Mouse (Mus musculus): ENCODE results near the gene Ccin.

The Ccin gene

DNA sequence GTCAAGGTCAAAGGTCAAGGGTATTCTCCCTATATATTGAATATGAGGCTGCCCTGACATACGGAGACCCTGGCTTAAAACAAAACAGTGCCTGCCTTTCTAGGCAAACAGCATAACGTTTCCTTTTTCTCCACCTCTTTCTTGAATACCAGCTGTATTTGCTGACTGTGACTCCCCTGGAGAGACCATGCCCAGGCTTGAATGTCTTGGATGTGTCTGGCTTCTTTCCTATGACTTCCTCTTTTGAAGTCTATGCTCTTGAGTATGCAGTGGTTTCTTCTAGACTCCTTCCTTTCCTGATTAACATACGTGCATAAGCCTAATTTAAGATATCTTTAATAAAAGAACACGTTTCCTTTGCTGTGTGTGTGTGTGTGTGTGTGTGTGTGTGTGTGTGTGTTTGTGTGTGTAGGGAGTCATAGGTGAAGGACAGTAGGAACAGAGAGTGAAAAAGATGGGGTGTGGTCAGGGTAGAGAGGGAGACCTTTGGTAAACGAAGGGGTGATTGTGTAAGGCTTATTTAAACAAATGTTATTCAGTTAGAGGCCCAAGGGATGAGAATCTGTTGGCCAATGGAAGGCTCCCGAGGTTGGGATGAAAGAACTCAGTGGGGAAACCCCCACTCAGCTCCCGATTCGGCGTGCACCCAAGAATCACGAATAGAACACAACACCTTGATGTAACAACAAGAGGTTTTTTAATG, 8.2 kb upstream of the Ccin start:
- DNase-seq: no peak

DNA sequence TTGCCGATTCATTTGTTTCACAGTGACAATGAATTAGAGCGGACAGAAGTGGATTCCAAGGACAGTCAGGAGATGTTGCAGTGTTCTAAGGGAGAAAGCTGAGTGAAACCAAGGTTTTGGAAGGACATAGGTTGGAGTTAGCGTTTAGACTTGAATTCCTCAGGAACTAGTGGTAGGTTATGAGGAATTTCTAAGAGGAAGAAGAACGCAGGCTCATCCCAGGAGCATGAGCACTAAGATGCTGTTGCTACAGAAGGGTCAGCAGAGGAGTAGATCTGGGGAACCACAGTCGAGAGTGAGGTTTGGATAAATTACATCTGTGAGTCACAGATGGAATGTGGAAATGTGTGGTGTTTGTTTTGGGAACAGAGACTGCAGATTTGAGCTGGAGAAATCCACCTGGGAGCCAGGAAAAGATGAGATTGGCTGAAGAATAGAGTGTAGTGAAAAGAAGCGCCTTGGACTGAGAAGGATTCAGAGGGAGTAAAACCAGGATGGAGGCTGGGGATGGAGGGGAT, 7.0 kb upstream of the Ccin start:
- DNase-seq: no peak

DNA sequence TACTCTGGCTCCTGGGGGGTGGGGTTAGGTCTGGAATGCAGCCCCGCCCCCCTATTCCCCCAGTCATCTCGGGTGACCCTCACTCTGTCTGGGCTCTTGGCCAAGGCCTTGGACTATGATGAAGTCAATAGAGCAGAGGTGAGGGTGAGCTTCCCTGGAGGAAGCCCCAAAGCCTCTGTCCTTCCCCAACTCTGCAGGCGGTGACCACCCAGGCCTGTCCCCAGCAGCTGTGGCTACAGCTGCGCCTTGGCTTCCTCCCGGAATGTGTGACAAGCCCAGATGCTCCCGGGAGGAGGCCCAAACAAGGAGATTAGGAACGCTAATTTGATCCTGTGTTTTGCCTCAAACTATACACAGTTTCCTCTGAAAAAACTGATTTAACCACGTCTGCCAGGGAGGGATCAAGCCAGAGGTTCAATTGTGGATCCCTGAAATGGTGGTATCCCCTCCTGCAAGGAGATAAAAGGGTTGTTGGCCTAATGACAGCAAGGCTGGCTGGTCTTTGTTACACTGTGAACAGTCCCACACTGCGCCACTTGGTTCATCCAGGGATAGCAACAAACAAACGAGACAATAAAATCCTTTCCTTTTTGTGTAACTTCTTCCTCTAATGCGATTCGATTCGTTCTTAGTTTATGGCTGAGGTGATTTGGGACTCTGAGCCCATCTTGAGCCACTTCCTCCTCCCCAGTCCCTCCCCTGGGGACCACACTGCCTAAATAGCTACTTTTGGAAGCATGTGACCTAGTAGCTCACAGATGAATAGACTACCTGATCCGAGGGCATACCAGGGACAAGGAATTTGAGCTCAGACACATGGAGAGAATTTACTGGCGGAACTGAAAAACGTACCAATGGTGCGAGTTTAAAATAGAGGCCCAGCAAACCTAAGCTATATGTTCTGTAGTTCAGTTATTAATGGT, 4.5 kb upstream of the Ccin start:
- no peak for DNase-seq

DNA sequence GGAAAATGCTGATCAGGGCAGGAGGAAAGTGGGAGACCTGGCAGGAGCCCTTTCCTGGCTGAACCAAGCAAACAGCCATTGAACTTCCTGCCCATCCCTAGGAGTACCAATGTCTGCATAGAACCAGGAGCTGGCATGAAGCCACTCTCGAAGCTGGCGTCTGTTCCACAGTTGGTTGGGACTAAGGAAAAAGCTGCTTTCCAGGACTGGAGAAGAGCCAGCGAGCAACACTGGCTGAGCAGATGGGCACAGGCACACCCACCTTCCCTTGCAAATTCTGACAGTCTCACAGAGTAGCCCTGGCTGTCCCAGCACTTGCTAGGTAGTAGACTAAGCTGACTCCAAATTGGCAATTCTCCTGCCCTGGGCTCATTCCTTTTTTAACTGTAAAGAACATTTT, 3.5 kb upstream of the Ccin start:
- DNase-seq: peak; percentile 90

DNA sequence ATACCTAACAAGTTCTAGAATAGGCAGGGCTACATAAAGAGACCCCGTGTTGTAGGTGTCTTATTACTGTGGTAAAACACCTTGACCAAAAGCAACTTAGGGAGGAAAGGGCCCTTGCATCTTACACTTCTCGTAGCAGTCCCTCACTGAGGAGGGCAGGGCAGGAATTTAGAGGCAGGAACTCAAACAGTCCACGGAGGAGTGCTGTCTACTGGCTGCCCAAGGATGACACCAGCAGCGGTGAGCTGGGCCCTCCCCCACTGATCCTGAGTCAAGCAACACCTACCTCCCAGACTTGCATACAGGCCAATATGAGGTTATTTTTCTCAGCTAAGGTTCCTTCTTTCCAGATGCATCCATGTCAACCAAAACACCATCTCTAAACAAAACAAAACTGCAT, 3.0 kb upstream of the Ccin start:
- DNase-seq: no peak

DNA sequence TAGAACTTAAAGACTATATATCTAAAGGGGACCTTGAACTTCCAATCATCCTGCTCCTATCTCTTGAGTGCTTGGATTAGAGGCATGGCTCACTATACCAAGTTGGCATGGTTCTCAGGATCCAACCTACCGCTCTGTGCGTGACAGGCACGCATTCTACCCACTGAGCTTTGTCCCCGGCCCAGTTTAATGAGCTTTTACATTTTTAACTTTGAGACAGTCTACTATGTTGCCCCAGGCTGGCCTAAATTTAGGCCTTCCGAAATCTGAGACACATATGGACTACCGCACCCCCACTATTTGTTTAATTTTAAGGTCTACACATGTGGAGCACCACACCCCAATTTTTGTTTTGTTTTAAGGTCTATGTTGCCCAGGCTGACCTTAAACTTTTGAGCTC, 2.4 kb upstream of the Ccin start:
- DNase-seq: no peak

DNA sequence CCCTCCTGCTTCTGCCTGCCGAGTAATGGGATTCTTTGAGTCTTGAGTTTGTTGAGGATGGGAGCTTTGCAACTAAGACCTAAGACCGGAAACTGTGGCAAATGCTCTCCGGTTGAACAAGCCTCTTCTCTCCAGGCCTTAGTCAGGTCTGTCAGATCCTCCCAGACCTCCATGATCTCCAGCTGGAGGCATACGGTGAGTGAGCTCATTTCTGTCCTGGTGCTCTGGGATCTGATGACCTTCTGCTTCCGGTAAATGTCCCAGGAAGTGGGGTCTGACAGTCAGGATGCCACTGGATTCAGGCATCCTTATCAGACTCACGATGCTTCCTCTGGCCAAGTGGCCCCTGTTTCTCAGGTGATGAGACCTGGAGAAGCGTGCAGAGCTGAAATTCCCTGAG, 2.0 kb upstream of the Ccin start:
- no peak for DNase-seq

DNA sequence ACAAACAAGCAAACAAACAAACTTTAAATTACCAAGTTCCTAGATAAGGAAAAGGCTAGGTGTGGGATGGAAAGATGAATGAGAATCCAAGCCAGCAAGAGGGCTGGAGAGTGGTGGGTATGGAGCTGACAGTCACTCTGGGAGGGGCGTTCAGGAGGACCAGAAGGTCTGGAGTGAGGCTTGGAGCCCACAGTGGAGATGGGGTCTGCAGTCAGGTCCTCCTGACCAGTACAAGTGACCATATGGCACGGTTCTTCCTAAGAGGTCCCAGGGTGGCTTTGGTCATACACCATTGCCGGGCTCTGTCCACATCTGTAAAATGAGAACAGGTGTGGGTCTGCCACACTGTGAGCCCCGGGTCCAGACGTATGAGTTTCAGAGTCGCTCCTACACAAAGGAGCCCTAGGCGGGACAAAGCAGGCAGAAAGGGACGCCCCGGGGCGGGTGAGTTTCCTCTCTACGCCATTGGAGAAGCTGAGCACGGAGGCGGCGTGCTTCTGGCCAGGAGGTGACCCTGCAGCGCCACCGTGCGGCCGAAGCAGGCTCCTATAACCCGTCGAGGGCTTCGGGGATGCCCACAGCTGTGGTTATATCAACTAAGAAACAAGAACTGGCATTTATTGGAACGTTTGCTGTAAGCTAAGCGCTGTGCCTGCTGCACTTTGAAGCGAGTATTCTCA, 1.1 kb upstream of the Ccin start:
- peak; percentile 89 for DNase-seq

DNA sequence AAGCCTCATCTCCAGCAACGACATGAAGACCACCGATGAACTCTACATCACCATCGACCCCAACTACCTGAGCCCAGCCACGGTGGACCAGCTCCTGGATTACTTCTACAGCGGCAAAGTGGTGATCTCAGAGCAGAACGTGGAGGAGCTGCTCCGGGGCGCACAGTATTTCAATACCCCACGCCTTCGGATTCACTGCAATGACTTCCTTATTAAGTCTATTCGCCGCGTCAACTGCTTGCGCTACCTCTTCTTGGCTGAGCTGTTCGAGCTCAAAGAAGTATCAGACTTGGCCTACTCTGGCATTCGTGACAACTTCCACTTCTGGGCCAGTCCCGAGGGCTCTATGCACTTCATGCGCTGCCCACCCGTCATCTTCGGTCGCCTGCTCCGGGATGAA, 473 bp downstream of the Ccin start:
- DNase-seq: no peak

DNA sequence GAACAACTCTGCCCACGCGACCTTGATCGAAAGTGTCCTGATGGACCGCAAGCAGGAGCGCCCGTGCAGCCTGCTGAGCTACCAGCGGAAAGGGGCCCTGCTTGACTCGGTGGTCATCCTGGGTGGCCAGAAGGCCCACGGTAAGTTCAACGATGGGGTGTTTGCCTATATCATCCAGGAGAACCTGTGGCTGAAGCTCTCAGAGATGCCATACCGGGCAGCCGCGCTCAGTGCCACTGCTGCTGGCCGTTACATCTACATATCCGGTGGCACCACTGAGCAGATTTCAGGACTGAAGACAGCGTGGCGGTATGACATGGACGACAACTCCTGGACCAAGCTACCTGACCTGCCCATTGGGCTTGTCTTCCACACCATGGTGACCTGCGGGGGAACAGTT, 1.0 kb downstream of the Ccin start:
- DNase-seq: no peak

DNA sequence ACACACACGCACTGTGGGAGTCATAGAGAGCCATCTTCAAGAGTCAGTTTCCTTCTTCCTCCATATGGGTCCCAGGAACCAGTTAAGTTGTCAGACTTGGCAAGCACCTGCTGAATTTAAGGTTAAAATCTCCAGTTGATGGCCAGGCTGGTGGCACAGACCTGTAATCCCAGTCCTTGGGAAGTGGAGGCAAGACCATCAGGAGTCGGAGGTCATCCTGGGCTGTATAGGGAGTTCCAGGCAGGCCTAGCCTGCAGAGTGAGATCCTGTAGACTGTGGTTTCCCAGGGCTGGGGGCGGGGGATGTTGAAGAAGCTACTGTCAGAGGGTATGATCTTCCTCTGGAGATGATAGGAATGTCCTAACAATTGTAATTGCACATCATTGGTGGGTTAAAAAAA, 5.7 kb downstream of the Ccin start:
- no peak for DNase-seq

DNA sequence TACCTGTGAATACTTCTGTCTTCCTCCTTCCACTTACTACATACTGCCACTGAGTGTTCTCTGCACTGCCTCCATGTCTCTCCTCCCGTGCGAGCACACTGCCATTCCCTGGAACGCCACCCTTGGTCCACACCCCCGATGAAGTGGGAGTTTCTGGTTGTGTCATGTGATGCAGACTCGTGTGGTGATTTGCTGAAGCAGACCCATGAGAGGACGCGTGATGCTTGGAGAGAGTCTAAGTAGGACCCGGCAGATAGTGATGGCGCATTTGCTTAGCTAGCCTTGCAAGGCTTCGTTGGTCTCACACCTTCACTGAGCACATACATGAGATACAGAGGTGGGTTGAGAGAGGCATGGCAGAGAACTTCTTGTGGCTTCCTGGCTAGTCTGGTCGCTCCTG, 9.8 kb downstream of the Ccin start:
- DNase-seq: no peak

DNA sequence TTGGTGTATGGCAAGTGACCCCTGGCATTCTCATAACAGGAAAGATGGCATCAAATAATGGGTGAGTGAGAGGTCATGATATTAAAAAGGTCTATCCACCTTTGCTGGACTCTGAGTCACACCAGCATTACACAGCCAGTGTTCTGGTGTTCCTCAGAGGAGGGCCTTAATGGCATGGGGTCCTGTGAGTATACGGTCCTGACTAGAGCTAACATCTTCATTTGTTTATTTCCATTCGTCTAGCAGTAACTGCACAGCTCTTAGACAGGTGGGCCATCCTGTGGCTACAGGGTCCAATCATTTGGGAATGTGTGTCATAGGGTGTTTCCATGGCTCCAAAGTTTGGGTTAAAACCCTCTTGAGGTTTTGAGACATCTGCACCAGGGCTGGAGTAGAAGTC, 11.1 kb downstream of the Ccin start:
- no peak for DNase-seq

DNA sequence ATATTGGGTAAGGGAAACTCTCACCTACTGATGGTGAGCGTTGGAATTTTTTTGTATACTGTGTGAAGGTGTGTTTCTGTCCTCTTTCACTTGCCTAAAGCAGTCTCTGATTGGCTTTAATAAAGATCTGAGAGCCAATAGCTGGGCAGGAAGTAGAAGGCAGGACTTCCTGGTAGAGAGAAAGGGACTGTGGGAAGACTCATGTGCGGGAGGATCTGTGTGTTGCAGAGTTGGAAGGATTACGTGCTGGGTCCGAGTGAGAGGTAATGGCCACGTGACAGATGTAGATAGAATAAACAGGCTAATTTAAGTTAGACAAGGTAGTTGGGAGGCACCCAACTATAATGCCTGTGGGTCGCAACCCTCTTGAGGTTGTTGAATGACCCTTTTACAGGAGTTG, 20.3 kb downstream of the Ccin start:
- DNase-seq: no peak

DNA sequence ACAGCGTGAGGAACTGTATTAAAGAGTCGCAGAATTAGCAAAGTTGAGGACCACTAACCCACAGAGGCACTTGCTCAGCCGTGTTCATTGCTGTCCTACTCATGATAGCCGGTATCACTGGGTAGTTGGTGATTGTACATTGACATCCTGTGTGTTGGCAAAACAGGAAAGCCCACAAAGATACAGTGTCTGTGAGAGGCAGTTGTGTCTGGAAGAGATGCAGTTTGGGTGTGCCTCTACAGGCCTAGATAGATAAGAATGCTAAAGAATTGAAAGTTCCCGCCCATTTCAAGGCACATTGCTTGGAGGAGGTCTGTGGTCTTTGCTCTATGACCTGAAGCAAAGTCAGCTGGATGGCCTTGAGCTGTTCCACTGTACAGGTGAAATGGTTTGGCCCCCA, 20.8 kb downstream of the Ccin start, which contains the start of gene Clta:
Gene Clta (plus strand): TSS at position 327 of the 400 bp plus-strand sequence.
- DNase-seq: no peak

DNA sequence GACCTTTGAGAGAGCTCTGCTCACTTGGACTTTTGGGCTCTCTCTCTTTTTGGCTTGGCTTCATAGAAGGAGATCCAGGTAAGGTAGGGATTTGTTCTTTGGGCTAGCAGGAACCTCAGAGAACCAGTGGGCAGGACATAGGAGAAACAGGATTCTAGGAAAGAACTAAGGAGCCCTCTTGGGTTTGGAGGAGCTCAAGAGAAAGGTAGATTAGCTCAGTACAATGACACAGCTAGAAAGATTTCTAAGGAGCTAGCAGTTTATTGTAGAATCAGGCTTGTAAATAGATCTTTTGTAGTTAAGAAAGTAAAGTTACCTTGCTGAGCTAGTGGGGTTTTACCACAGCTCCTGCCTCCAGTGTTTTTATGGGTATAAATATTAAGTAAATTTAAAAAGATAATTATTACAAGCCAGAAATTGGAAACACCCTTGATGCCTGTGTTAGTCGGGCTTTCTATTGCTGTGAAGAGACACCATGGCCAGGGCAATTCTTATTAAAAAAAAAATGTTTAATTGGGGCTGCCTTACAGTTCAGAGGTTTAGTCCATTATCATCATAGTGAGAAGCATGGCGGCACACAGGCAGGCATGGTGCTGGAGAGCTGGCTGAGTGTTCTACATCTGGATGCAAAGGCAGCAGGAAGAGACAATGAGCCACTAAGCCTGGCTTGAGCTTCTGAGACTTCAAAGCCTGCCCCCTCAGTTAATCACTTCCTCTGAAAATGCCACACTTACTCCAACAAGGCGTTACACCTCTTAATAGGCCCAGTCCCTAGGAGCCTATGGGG, 21.5 kb downstream of the Ccin start:
- DNase-seq: no peak

DNA sequence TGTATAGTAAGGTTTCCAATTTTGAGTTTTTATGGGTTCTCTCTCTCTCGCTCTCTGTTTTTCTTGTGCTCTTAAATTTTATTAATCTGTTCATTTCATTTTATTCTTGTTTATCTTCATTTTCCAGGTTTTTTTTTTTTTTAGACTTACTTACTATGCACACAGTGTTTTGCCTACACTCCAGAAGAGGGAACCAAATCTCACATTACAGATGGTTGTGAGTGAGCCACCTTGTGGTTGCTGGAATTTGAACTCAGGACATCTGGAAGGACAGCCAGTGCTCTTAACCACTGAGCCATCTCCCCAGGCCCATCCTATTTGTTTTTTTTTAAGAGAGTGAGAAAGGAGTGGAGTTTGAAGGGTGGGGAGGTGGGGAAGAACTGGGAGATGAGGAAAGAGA, 26.9 kb downstream of the Ccin start:
- DNase-seq: no peak

DNA sequence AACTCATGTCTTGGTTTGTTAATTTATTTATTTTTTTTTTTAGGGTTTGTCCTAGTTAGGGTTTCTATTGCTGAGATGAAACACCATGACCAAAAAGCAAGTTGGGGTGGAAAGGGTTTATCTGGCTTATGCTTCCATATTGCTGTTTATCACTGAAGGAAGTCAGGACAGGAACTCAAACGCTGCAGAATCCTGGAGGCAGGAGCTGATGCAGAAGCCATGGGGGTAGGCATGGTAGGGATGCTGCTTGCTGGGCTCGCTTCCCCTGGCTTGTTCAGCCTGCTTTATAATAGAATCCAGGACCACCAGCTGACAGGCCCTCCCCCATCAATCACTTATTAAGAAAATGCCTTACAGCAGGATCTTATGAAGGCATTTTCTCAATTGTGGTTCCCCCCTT, 27.6 kb downstream of the Ccin start:
- DNase-seq: no peak

DNA sequence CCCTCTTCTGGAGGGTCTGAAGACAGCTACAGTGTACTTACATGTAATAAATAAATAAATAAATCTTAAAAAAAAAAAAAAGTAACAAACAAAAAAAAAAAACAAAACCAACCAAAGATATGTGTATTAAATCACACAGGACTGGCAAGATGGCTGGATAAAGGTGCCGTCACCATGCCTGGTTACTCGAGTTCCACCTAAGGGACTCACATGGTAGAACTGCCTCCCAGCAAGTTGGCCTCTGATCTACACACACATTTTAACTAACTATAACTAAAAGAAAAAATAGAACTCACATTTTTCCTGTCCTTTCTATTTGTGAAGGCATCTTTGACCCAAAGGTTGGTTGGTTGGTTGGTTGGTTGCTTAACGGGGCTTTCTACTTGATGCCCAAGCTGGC, 28.5 kb downstream of the Ccin start:
- DNase-seq: no peak

DNA sequence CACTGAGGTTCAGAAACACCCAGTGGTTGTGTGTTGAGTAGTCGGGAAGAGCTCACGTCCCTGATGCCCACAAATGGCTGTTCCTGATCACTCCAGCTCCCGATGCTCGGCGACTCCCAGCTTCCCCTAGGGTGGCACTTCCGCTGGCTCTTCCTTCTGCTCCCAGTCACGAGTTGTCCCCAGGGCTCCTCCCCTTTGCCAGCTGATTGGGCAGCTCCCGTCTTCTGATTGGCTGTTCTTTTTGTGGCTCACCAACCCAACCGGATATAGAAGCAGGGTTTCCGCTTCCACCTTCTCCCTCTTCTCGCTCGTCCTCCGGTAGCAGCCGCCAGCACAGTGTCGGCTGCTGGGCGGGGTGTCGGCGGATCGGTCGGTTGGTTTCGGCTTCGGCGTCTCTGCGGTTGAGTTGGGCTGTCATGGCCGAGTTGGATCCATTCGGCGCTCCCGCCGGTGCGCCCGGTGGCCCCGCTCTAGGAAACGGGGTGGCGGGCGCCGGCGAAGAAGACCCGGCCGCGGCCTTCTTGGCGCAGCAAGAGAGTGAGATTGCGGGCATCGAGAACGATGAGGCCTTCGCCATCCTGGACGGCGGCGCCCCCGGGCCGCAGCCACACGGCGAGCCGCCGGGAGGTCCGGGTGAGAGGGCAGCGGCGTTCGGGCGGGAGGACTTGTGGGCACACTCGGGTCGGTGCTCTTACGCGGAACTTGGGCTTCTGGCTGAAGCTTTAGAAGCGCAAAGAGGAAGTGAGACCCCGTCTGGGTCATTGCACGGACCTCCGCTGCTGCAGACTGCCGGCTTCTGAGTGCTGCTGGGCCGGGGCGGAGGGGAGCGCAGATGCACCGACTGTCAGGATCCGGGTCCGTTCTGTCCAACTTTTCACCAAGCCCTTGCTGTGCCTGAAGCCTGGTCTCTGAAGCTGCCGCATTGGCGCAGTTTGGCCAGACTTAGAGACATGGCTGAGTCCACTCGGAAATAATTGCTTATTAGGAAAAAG, 29.4 kb downstream of the Ccin start:
- peak; percentile 98 for DNase-seq

DNA sequence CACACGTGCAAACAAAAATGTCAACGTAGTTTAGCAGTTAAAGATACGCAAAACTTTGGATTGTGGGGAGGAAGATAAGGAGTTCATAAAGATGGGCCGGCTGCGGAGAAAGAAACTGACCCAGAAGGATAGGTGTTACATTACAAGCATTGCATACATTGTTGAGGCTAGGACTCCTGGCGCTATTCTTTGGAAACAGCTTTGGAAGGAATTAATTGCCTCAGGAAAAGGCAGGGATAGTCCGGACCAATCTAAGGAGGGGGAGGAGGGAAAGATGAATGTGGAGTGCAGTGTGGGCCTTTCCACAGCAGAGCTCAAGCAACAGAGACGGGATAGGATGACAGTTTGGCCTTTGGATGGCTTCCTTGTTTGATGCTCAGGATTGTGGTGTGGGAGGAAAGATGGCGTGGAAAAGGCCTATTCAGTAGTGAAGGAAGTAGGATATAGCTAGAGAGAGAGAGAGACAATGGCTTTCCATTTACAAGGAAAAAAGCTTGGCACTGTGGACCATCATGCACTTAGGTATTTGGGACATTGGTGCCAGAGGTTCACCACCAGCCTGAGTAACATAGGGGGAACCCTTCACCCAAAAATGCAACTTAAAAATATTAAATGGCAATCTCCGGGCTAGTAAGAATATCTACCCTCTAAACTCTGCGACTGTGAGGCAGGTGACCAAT, 30.2 kb downstream of the Ccin start:
- DNase-seq: no peak

All from layer of hippocampus, adult 9-11 months (tissue).